Mouse (Mus musculus) heart, adult 8-10 months (tissue): ENCODE measurements around the gene Tnfrsf1a. TPM values are rescaled to one million over a fixed set of nuclear protein-coding genes. Genes with fewer than 3 reads are reported as not detected.
A peak's percentile ranks its signal among the peaks of the same experiment; 100 is the strongest.

Experiments used
- DNase-seq: peaks from one replicate; pipeline ENCODE4 v3.0.0; 2022; ENCODE audit warnings: low spot score
- total RNA-seq, 4 experiments: library from RNA; stranded (reverse); gene quantifications; 2 replicates each; pipeline ENCODE4 v1.2.4; 2022

Gene Tnfrsf1a
- total RNA-seq, 4 experiments from 2014 or later: 50.4 to 54.8 (median 52.8) TPM

DNA sequence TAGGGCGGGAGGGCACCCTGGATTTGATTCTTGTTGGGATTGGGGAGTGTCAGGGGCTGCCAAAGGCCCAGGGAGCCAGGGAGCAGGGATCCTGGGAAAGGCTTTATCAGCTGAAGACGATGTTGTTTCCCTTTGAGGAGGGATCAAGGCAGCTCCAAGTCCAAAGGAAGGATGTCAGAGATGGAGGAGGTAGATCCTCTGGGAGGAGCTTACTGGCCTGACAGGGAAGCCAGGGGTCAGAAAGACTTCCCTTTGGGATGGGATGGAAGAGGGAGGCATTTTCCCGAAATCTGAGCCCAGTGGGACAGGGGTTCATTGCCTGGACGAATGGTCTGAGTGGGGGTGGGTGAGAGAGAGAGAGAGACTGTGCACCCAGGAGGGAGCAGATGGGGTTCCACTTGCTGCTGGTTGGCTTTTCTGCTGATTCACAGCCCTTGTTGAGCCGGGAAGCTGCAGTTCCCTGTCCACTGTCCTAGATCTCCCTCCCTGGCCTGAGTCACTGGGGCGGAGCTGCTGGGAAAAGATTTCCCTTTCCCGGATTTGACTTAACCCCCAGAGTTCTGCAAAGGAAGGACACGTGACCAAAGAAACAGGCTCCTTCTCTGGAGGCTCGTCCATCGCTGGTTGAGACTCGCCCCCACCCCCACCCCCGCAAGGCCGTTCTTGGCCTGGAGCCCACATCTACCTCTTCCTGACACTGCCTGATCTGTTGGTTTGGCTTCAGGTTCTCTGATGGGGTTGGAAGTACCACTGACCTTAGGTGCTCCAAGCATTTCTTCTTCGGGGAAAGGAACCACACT lies 5.4 kb downstream of the Tnfrsf1a start:
- DNase-seq: peak; percentile 93

DNA sequence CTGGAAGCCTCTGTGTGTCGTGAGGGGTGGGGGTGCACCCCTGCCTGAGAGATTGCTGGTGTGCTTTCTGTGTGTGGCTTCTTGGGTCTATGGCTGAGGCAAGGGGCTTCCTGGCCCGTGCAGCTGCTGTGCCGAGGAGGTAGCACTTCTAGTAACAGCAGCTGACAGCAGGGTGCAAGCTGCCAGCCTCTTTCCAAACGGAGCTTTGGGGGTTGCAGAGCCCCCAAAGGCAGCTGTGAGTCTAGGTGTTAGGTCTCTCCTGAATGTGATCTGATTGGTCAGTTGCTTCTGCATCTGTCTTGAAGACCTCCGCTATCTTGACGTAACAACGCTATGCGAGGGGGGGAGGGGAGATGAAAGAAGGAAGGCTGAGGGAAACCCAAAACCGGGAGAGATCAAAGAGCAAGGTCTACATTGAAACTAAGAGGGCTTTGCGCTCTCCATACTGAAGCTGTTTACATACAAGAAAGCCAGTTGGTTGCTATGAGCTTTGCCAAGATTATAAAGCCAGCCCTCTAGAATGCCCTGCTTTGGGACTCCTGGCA lies 6.1 kb downstream of the Tnfrsf1a start:
- DNase-seq: no peak

DNA sequence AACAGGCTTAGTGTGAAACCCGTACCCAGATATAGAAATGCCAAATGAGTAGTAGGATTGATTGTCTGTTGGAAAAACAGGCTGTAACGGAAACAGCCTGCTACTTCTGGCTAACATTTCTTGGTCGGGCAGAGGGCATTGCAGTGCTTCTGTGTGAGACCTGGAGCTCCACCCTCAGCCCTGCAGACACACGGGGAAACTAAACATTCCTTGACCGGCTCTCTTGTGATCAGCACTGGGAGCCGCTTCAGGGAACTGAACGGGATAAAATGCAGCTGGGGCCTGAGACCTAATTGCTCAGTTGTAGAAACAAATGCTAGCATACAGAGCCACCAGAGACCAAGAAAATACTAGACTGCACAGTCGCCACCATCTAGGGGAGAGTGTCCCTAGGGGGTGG lies 7.1 kb downstream of the Tnfrsf1a start:
- no peak for DNase-seq

DNA sequence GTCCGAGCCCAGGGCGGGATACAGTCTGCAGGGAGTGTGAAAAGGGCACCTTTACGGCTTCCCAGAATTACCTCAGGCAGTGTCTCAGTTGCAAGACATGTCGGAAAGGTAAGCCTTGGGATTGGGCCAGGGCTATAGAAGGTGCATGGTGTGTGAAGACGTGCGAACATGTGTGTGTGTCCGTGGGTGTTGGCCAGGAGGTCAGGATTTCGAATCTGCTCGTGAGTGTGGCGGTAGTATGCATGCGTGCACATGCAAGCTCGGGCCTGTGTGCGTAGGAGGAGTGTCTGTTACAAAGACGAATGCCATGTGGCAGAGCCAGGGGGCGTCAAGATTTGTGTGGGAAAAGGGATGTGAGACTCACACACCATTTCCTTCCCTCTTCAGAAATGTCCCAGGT lies 8.2 kb downstream of the Tnfrsf1a start:
- no peak for DNase-seq

DNA sequence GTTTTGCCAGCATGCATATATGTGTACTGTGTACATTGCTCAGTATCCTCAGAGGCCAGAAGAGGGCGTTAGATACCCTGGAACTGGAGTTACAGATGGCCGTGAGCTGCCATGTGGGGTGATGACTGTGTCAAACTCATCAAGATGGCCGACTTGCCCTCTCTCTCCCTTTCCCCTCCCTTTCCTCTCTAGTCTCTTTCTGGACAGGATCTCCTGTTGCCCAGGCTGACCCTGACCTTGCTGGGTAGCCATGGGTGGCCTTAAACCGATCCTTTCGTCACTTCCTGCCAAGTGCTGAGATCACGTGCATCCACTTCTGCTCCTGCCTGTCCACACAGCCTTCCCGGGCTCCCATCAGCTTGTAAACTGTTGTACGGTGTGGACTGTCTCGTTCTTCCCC lies 10.8 kb downstream of the Tnfrsf1a start:
- no peak for DNase-seq

DNA sequence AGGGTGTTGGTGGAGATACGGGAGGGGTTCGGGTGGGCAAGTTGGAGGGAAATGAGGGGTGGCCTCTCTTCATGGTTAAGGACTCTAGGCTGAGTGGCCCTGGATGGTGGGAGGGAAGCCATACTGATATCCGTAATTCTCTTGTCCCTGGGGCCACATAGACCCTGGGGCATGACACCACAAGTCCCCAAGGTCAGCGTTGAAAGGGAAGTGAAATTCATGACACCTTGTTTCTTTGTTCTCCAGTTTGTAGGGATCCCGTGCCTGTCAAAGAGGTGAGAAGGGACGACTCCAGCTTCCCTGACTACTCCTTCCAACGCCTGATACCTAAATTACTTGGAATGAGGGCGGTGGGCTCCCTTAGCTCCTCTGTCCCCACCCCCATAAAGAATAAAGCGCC lies 11.7 kb downstream of the Tnfrsf1a start:
- no peak for DNase-seq

DNA sequence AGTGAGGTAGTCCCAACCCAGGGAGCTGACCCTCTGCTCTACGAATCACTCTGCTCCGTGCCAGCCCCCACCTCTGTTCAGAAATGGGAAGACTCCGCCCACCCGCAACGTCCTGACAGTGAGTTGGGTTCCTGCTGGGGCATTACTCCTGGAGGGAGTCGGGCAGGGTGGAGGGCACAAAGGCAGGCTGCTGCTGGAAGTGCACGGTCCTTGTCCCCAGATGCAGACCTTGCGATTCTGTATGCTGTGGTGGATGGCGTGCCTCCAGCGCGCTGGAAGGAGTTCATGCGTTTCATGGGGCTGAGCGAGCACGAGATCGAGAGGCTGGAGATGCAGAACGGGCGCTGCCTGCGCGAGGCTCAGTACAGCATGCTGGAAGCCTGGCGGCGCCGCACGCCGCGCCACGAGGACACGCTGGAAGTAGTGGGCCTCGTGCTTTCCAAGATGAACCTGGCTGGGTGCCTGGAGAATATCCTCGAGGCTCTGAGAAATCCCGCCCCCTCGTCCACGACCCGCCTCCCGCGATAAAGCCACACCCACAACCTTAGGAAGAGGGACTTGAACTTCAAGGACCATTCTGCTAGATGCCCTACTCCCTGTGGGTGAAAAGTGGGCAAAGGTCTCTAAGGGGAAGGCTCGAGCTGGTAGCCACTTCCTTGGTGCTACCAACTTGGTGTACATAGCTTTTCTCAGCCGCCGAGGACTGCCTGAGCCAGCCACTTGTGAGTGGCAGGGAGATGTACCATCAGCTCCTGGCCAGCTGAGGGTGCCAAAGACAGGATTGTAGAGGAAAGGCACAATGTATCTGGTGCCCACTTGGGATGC lies 12.5 kb downstream of the Tnfrsf1a start:
- DNase-seq: no peak

DNA sequence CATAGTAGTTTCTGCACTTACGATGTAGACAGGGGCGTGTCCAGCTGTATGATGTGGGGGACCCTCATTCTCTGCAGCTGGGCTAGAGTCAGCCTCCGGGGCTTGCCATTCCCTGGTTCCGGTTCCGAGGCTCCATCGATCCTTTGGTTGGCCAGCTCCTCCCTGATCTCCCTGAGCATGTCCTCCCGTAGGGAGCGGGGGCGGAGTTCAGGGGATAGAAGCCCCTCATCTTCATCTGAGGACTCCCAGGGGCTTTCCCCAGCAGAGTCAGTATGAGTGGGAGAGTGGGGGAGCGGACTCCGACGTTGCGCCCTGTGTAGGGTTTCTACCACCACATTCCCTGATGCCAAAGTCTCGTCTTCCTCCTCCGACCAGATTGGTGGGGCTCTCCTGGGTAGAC lies 13.9 kb downstream of the Tnfrsf1a start:
- no peak for DNase-seq

DNA sequence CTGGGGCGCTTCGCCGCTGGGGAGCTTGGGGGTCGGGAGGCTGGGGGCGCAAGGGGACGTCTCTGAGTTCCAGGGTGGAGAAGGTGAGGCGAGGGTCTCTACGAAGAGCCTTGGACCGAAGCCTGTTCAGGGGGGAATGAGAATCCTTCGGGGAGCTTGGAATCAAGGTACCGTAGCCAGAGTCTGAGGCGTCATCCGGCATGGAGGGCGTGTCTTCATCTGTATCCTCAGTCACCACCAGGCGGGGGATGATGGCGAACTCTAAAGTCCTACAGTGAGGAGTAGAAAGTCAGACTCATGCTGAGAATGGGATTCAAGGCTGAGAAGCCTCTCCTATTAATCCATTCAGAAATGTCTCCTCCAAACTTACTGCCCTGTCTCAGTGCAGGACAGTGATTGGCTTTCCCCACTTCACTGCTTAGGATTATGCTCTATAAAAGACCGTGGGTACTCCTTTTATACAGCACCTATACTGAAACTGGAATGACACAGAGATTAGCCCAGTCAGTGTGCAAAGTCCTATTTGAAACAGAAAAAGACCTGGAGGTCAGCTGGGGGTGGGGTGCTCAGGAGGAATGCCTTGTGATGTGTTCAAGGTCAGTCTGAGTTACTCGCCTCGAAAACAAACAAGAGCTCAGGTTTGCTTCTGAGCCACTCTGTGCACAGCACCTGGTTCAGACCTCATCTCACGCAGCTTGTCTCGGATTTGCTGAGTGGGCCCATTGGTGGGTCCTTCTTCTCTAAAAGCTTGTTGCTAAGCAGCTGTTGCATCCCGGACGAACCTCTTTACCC lies 14.5 kb downstream of the Tnfrsf1a start:
- no peak for DNase-seq

DNA sequence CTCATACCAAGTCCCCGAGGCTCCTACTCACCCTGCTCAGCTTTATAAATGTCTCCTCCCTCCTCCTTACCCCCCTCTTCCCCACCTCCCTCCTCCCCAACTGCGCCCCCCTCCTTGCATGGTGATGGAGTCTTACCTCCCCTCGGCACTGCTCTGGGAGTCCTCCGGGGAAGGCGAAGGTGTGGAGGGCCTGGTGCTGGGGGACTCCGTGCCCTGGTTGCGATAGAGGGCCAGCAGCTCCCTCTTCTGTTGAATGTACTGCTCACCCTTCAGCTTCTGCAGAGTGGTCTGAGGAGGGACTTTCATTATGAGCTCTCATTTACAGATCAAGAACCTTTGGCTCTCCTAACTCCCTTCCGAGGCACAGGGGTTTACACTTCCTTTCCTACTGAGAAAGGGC lies 15.3 kb downstream of the Tnfrsf1a start:
- no peak for DNase-seq

DNA sequence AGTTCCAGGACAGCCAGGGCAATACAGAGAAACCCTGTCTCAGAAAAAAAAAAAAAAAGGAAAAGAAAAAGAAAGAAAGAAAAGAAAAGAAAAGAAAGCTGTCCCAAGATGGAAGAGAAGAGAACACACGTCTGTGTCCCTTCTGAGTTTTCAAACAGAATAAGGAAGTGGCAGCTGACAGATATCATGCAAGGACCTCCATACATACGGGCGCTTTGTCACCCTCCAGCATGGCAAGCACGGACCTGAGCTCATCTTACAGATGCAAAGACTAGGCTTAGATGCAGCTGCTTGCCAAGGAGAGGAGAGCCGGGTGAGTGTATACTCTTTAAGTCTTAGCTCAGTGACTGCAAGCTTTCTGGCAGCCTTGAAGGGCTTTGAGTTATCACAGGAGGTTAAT lies 16.4 kb downstream of the Tnfrsf1a start:
- DNase-seq: no peak

DNA sequence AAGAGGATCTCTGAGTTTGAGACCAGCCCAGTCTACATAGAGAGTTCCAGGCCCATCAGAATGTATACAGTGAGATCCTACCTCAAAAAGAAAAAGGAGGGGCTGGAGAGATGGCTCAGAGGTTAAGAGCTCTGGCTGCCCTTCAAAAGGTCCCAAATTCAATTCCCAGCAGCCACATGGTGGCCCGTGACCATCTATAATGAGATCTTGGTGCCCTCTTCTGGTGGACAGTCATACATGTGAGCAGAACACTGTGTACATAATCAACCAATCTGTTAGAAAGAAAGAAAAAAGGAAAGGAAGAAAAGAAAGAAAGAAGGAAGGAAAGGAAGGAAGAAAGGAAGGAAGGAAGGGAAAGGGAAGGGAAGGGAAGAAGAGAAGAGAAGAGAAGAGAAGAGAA lies 17.0 kb downstream of the Tnfrsf1a start:
- DNase-seq: no peak

DNA sequence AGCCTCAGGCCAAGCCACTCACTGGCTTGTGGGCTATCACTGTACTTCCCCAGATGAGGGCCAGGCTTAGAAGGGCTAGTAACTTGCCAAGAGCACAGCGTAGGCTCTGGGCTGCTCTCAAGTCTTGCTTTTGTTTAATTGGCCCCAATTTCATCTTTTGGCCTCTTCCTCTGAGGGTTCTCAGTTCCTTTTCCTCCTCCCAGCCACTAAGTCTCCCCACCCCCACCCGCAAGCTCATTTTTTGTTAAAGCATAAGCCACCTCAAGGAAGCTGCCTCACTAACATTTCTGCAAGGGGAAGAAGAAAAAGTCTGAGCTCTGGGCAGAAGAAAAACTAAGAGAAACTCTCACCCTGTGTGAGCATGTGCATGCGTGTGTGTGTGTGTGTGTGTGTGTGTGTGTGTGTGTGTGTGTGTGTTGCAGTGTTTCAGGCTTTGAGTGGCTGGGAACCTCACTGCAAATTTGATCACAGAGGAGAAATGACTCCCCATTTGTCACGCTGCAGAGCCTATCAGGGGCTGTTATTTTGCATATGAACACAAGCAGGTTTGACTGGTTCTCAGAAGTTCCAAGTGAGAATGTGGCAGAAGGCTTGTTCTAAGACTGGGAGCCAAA lies 18.7 kb downstream of the Tnfrsf1a start:
- DNase-seq: no peak

DNA sequence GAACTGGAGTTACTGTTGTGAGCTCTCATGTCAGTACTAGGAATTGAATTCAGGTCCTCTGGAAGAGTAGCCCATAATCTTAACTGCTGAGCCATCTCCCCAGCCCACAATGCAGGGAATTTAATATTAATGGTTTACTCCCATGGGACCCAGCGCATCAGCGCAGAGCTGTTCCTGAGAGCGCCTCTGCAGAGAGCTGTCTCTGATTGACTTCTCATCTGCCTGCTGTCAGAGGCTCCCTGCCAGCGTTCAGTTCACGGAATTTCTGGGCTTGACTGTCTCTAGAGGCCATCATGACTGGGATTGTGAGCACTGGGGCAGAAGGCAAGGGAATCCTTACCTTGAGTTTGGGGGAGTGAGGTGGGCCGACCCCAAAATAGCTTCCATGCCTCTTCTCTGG lies 27.9 kb downstream of the Tnfrsf1a start:
- no peak for DNase-seq

DNA sequence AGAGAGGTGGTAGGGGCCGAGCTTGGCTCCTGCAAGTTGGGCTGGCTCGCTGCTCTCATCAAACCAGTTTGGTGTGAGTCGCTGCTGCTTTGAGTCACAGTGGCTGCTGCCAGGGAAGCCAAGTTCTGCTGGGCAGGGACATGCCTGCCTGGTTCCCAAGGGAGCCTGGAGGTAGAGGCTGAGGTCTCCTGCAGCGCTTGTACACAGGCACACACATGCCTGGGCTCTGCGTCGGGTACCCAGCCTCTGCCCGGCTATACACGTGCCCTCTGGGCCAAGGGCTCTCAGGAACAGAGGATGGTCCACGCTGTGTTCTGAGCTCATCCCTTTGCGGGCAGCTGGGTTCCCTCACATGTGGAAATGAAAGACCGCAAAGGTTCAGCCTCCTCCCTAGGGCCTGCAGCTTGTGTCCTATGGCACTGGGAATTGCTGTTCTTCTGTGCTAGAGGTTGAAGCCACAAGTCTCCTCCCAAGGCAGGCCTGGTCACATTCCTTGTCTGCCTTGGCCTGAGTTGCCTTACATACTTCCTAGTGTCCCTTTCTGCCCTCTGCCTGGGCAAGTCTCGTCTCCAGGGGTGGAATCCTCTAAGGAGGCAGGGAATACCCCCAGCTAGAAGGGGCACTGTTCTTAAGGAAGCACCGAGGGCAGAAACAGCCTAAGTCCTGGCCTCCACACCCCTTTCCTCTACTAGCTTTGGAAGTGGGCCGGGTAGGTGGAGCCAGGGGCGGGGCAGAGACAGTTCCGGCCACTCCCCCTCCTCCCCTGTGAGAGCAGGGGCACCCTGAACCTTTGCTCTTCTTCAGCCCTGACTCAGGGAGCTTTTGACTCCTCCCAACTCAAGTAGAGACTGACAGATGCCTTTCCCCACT lies 28.7 kb downstream of the Tnfrsf1a start:
- peak; percentile 59 for DNase-seq

DNA sequence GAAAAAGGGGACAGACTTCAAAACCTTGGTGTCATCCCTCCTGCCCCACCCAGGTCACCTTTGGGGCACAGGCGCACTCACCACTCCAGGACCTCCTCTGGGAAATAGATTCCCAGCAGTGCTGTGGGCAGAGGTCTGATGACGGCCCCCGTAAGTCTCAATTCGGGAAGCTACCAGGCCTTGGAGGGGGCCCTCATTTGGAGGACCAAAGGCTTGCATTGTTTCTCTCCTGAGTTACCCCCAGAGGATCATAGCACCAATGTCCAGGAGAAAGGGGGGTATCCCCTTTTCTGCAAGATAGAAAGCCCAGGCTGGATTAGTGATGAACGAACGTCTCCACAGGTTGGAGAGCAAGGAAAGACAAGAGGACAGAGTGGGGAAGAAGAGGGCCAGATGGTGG lies 29.5 kb downstream of the Tnfrsf1a start:
- no peak for DNase-seq

DNA sequence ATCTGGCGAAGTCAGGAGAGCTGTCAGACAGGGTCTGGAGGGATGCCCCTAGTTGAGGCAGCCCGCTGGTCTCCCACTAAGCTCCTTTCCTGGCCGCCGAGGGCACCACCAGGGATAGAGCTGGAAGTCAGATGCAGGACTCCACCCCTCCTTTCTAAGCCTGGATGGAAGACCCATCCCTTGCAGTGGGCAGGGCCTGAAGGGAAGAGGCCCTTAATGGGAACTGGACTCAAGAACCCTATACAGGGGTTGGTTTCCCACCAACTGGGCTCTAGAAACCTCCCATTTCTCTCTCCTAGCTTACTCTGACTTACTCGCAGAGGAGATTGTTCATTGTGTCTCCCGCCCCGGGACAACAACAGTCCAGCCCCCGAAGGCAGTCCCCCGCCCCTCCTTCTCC lies 30.6 kb downstream of the Tnfrsf1a start:
- no peak for DNase-seq

DNA sequence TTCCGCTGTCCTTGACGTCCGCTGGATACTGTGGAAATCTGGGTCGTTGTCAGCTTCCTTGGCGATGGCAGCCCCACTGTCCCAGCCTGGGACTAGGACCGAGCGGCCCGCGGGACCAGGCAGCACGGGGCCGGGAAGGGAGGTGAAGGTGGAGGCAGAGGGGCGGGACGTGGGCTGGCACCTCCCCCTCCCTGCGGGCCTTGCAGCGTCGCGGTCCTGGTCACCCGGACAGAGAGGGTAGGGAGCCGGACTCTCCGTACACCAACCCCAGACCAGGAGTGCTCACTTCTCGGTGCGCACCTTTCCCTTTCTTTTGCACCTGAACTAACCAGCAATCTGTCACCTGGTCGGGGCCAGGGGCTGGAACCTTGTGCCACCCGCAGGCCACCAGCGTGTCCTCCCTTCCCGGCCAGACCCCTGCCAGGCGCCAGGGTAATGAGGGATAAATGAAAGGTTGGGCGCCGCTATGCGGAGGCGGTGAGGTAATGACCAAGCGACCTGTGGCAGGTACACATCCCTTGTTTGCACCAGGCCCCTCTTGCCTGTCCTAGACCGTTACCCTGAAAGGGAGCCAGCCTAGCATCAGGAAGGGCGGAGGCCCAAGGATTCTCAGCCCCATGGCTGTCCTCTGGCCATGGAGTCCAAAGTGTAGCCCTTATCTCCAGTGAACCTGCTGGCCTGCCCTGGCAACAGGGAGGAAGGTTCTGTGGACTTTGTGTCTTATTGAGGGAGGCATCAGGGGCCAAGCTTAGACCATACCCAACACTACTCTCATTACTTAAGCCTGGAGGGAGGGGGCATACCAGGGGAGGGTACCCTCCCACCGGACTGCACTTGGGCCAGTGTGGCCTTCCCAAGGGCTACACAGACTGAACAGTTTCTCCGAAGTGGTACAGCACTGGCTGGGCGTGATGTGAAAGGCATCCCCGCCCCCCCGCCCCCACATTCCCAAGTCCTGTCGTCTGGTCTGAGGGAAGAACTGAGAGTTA lies 31.5 kb downstream of the Tnfrsf1a start, which contains the start of gene Plekhg6:
Gene Plekhg6, minus strand, starts transcription at position 422 of the 989 bp plus-strand sequence.
- DNase-seq: no peak

DNA sequence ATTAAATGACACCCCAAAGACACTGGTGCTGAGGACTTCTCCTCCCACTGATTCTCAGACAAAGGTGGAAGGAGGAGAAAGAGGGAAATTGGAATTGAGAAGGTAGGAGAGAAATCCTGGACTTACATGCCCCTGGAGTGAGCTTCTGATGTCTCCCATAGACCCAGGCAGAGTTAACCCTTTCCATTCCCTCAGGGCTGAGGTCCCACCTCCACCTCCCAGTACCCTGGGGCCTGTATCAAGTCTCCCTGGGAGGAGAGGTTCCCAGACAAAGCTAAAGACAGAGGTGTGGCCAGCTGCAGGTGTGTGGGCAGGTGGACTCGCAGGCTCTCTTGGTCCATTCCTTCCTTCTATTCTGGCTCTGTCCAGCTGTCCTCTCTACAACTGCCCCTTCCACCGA lies 32.9 kb downstream of the Tnfrsf1a start:
- DNase-seq: no peak
